In the genomic region with DNA sequence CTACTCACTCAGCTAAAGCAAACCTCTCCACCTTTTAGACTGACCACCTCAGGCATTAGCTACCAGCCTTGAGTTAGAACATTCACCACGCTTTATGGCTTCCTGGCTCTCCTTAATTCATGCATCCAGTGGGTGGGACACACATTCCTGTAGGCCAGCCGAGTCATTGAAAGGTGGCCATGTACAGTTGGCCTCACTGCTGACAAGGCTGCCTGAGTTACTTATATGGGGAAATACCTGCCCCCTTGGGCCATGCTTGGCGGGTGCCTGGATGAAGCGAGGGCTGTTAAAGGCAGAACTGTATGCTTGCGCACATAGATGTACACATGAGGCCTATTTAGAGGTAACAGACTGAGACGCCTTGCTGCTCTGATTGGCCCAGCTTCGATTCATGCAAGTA, we compare ENCODE assay signal across 21 mouse cellular contexts.
"Had no signal": no experiment of that assay in that cellular context is flagged by ENCODE, and none has a peak within 500 bp of the region (broad histone marks: within the 10 kb centered on the region; RNA-seq: fewer than 3 reads in every experiment).

No protein-coding gene starts in this region.

- H3K27me3 ChIP-seq: limb, embryonic 13.5 days; liver, embryonic 12.5 days; liver, embryonic 15.5 days; lung, embryonic 15.5 days; neural tube, embryonic 12.5 days; neural tube, embryonic 15.5 days; stomach, embryonic 15.5 days had no signal

- DNase-seq: kidney, adult 18-20 months; kidney, postnatal 10 days; liver; lung, adult 18-20 months; lung, postnatal 10 days; lung, postnatal 36 days; midbrain, embryonic 14.5 days; retina, postnatal 1 day; right cerebral cortex, postnatal 25 days; spleen, adult 18-20 months; thymus, postnatal 36 days had no signal

- H3K36me3 ChIP-seq: stomach, embryonic 15.5 days had no signal

- H3K9me3 ChIP-seq: limb, embryonic 10.5 days; limb, embryonic 13.5 days; liver, embryonic 12.5 days; liver, embryonic 15.5 days; lung, embryonic 15.5 days; neural tube, embryonic 12.5 days; neural tube, embryonic 15.5 days; stomach, embryonic 15.5 days had no signal

- H3K4me2 ChIP-seq: limb, embryonic 13.5 days; liver, embryonic 12.5 days; liver, embryonic 15.5 days; lung, embryonic 15.5 days; midbrain, embryonic 11.5 days; neural tube, embryonic 12.5 days; neural tube, embryonic 15.5 days; stomach, embryonic 15.5 days had no signal

- H3K4me3 ChIP-seq: limb, embryonic 10.5 days; limb, embryonic 13.5 days; liver, embryonic 12.5 days; liver, embryonic 15.5 days; lung, embryonic 15.5 days; neural tube, embryonic 12.5 days; neural tube, embryonic 15.5 days; stomach, embryonic 15.5 days had no signal

- H3K27ac ChIP-seq: limb, embryonic 10.5 days; limb, embryonic 13.5 days; liver, embryonic 12.5 days; liver, embryonic 15.5 days; lung, embryonic 15.5 days; neural tube, embryonic 12.5 days; neural tube, embryonic 15.5 days; stomach, embryonic 15.5 days had no signal

- ATAC-seq: intestine, embryonic 16.5 days; liver, embryonic 12.5 days had no signal

- H3K9ac ChIP-seq: limb, embryonic 13.5 days; liver, embryonic 12.5 days; liver, embryonic 15.5 days; lung, embryonic 15.5 days; neural tube, embryonic 12.5 days; neural tube, embryonic 15.5 days; stomach, embryonic 15.5 days had no signal
